Mouse (Mus musculus) megakaryocyte, embryonic 14.5 days (primary cell): Measurements from ENCODE around the gene Eif1b.

Experiments used
- FLI1 ChIP-seq: IDR thresholded peaks from 2 replicates; pipeline ENCODE4 v1.6.1; 2012; ENCODE audit warnings: low read length, inconsistent platforms, mixed read lengths
- GATA1 ChIP-seq: IDR thresholded peaks from 3 replicates; pipeline ENCODE4 v1.6.1; 2012; ENCODE audit warnings: mixed read lengths, low read length, inconsistent platforms, borderline replicate concordance

DNA sequence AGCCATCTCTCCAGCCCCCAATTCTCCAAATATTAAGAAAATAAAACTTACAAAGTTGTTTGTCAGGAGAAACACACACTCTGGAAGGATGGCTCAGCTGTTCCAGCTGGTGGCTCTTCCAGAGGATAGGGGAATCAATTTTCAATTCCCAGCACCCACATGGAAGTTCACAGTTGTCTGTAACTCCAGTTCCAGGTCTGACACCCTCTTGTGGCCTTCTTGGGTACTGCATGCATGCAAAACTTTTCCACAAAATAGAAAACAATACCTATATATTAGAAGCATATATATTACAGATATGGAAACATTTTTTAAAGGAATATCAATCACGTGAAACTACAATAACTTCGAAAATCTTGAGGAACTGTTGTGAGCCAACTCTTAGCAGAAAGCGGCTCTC lies 19.7 kb downstream of the Eif1b start:
- TF ChIP-seq GATA1, result no peak
- TF ChIP-seq FLI1, result no peak
